Mouse (Mus musculus) heart, postnatal 14 days (tissue): ENCODE measurements around the gene Irak3. TPM values are rescaled to one million over a fixed set of nuclear protein-coding genes. Genes with fewer than 3 reads are reported as not detected.
"Not testable (repeated sequence)": the region's sequence is repeated elsewhere in the genome, so short reads cannot be mapped to it uniquely, and the experiment has no call there.

Source experiments
- DNase-seq, 2 experiments: peaks; one replicate each; pipeline ENCODE4 v3.0.0; 2021 to 2022
- intact Hi-C: fragments of 180-260 bp; cut with DNase I; formaldehyde crosslinking; loops from one replicate; pipeline ENCODE4 v1.15.1; 2025
- long read RNA-seq, 2 experiments: library from polyadenylated mRNA; stranded (forward); transcript quantifications; one replicate each; pipeline ENCODE4 v2.0.0; 2021
- total RNA-seq, 2 experiments: library from RNA; stranded (reverse); gene quantifications; 2 replicates each; pipeline ENCODE4 v1.2.3; 2021

Irak3 gene
- 1 to 10 TPM; 2.9 to 4.8 TPM for total RNA-seq
- long read RNA-seq, experiment 1, transcript Irak3-201 (12 exons, 3,097 nt): major isoform, 7 of 8 reads
- long read RNA-seq, experiment 1, partial matches to known transcripts: 0 of 8 reads
- long read RNA-seq, experiment 1, other reads (novel, unspliced or antisense): 1 of 8 reads
- long read RNA-seq, experiment 2, partial matches to known transcripts: 1 of 5 reads
- long read RNA-seq, experiment 2, other reads (novel, unspliced or antisense): 0 of 5 reads

DNA sequence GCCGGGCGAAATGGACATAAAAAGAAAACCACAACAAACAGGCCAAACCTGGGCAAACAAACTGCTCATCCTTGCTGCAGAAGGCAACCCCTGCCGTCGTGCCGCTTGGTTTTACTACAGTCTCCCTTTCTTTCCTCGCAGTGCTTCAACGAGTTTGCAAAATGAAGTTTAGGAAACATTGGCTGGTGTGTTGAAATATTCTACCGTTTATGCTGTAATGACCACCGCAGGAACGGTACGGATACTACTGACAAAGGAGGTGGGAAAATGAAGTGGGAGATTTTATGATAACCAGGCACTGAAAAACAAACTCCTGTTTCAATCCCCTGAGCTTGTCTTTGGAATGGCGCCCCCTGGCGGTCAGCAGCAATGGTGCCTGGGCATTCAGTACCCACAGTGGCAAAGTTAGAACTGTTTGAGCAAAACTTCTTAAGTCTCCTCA is at the start of gene Irak3:
Irak3 (minus strand) TSS at position 170 of the 442 bp plus-strand sequence.
- intact Hi-C loops: loop anchor here (5.0 to 10.0 kb wide), 2 partner anchors 397 to 555 kb away; no protein-coding TSS in a partner anchor

DNA sequence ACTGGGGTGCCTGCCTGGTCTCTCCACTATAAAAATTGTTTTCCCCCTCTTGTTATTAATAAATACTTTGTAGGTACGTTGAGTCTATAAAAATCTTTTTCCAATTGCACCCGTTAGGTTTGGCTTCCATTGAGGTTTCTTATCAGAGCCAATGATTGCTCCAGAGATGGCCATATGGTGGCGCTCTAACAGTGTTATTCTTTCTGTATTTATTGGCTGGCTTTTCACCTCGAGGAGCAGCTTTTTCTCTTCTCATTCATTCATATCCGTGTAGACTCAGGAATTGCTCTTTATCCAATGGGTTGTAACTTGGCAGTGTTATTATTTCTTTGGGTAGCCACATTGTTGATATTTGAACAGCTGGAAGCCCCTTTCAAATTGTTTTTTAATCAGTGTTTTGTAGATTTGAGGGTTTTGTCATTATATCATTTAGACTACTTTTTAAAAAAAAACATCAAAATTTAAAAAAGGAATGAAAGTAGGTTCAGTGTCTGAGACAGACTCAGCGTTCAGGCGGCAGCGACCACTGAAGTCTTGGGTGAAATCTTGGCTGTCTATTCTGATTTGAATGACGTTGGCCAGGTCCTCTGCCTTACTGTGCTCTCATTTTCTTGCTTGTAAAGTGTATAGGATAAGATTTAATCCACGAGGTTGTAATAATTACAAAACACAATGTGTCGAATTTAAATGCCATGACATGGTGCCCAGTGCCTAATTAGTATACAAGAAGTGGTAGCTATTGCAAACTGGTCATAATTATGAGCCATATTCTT is 49.2 kb upstream of the Irak3 start:
- DNase-seq: no peak
- intact Hi-C loops: loop anchor here (5.0 to 10.0 kb wide), 2 partner anchors 621 to 1004 kb away; no protein-coding TSS in a partner anchor

More for the DNA sequence above, at the start of gene Irak3:
- peak; percentile 88 to 92 for DNase-seq

DNA sequence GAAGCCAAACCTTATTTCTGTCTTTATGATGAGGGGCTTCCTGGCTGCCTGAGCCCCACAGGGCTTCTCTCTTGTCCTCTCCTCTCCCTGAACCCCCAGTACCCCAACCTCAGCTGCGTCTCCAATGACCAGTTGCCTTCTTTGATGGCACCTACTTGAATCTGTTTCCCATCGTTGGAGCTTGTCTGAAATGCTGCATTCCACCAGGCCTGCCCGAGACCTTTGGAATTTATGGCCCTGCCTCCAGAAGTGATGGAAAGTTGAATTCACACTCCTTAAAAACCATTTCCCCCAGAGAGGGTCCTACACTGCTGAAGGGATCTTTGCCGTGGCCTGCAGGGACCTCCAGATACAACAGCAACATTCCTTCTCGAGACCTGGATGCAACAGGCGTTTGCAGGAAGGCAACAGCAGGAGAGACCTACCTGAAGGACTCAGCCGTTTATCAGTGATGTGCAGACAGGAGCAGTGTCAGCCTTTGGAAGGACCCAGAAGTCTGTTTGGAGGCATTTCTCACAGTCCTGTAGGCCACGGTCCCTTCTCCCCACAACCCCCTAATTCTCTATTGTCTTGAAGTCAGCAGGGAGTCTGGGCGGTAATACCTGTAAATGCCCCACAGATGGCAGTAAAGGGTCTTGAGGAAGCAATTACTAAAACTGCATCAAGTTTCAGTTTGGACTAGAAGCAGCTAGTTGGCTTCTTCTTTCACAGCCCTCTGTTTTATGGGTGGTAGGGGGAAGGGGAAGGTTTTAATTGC is 45.2 kb upstream of the Irak3 start:
- intact Hi-C loops: loop anchor here (5.0 kb wide), 1 partner anchor 615 kb away; no protein-coding TSS in a partner anchor
- peak; percentile 27 to 54 for DNase-seq

DNA sequence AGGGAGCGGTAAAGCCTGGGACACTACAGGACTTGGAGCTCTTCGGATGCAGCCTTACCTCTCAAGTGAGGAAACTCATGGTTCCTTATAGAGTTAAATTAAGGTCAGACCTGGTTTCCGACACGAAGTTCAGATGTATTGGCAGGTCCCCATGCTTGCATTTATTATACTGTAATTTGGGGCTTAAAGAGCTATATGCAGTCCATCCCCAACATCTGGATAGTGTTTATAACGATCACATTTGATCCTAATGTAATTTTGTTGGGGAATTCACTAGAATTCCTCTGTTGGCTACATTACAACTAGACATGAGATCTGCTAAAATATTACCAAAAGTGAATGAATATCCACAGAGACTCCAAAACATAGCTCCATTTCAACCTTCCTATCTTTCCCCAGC is 43.8 kb upstream of the Irak3 start:
- intact Hi-C loops: loop anchor here (5.0 kb wide), 1 partner anchor 617 kb away; no protein-coding TSS in a partner anchor

DNA sequence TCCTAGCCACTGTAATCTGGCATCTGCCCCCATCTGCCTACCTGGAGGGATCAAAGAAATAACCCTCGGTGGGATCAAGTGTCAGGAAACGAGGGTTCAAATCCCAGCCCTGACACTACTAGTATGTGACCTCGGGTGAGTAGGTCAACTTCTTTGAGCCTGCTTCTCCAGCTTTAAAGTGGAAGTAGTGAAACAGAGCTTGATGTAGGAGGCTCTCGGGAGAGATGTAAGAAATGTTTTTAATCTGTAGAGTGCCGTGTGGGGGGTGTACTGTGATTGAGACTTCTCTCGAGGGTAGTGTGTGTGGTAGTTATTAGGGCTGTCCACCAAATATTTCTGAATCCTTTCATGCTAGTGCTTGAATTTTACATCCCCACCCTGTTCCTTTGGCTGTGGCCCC is 40.5 kb upstream of the Irak3 start:
- intact Hi-C loops: no loop called here
- no peak for DNase-seq

More for the DNA sequence above, 43.8 kb upstream of the Irak3 start:
- DNase-seq: no peak

DNA sequence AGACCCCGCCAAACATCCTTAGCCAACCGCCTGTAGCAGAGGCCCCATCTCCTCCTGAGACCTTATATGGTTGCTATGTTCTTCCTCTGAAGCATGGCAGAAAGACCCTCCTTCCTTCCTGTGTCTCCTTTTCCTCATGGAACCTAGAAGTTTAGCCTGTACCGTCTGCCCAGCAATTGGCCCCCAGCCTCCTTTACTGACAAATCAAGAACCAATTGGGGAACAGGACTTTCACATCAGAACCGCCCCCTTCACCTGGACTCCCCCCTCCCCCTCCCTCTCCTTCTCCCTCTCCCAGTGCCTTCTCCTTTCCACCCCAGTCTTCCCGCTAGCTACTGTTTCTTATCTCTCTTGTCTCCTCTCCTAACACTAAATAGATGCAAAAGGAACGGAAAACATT is 37.5 kb upstream of the Irak3 start:
- no peak for DNase-seq
- intact Hi-C loops: no loop called here

DNA sequence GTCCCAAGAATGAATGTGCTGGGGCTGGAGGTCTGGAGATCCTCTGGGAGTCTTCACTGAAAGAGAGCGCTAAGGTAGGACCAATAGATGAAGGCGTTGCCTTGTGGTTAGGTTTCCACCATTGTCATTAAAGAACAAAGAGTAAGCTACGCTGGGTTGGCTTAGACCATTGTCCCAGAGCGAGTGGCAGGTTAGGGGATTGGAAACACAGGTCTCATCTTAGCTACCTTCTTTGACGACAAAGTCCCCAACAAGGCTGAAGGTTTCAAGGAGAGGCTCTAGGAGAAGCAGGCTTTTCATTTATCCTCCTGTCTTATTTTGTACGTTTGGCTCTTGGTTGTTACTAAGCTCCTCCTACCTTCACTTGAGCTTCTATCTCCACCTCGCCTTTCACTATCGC is 36.3 kb upstream of the Irak3 start:
- no peak for DNase-seq
- intact Hi-C loops: no loop called here

DNA sequence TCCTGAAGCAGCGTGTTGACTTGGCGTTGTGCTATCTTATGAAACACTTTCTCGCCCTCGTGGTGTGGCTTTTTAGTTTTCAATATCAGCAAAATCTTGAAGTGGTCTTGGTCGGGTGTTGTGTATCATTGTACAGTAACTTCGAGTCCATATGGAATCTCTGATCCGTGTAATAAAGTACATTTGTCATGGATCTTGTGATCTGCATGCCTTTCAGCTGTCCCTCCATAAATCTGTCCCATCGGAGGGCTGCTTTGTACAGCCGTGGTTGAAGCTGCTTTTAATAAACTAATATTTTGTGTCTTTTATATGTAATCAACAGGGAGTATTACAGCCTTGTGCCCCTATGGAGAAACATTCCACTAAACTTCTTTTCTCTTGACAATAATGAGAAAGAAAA is 34.9 kb upstream of the Irak3 start:
- intact Hi-C loops: no loop called here
- no peak for DNase-seq

DNA sequence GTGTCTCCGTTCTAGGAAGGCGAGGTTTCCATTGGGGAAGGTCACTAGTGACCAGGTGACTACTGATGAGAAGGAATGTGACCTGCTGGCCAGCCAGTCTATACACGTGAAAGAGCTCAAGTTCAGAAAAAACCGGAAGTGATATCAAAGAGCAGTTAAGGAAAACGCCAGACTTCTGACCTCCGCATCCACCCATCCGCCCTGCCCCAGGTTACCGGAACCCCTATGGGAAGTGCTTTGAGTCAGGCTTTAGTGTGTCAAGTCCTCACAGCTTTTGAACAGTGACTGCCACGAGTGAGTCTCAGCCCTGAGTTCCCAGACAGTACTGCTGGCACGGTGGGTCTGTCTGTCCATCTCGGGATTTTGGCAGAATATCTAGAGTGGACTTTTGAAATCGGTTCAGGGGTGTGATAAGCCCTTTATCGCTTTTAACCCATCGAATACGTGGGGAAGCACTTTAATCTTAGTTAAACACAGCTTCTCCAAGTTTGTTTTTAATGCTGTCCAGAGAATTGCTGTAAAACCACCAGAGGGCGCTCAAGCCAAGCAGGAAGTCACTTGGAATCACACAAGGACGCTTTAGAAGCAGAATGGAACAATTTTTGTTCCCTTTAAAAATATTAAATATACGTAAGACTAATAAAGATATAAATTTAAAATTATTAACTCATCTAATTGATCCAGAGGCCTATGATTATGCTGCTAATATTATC is 31.9 kb upstream of the Irak3 start:
- DNase-seq: peak; percentile 61 to 77
- intact Hi-C loops: no loop called here

DNA sequence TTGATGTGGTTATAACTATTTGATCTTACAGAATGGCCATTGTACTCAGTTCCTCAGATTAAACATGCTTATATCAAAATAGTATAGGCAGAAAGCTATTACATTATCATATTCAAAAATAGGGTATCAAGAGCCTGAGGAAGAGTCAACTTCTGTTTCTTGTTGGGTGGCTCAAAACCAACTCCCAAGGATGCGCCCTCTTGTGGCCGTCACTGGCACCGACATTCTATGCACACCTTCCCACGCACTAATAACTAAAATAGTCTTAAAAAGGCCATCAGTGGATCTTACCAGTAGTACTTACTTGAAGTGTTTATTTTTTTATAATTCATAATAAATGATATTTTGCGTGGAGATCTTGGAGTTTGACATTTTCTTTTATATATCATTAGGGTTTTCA is 29.8 kb upstream of the Irak3 start:
- DNase-seq: peak; percentile 66 to 76
- intact Hi-C loops: no loop called here

DNA sequence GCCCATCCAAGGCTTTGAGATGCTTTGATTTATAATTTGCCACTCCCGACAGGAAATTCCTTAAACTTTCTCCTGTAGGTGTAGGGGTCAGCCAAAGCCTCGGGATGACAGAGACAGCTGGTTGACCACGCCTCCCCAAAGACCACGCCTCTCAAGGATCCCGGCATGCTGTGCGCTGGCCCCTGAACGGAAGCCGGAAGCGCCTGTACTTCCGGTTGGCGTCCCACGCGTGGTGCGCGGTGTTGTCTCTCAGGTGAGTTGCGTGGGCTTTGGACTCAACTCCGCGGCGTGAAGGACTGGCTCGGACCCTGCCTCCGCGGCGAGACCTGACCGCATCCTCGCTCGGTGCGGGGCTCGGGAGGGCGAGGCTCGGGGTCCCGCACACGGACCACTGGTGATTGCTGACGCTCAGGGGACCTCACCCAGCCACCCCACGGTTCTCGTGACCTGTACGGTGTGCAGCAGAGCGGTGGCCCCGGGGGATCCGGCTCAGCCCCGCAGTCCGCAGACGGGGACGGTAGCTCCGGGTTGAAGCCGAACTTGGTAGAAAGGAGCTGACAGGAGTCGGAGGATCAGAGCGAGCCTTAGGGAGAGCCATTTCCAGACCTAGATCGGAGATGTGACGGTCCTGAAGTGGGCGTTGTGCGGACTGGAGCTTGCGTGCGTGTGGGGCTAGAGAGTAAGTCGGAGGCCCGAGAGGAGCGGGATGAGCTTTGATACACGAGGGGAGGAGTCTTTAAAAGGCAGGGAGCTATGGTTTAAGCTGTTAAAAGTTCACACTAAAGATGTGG is 25.1 kb upstream of the Irak3 start, which contains the start of gene Llph:
Llph (plus strand) TSS at position 200 of the 791 bp plus-strand sequence.
- peak; percentile 83 to 91 for DNase-seq
- intact Hi-C loops: no loop called here

DNA sequence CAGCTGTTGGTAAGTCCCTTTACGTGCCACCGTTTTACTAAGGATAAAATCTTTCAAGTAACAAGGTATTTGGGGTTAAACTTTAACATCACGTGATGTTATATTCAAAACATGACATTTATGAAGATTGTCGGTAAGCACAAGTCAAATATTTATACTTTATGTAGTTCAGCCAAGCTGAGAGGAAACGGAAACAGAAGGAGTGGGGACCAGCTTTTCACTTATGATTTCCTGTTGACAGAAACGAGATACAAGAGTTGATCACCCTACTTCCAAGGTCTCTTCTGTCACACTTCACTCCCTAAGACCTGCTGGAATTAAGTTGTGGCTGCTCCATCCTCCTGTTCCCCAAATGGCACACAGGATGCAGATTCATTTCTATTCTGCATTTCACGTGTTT is 18.8 kb upstream of the Irak3 start:
- no peak for DNase-seq
- intact Hi-C loops: no loop called here

DNA sequence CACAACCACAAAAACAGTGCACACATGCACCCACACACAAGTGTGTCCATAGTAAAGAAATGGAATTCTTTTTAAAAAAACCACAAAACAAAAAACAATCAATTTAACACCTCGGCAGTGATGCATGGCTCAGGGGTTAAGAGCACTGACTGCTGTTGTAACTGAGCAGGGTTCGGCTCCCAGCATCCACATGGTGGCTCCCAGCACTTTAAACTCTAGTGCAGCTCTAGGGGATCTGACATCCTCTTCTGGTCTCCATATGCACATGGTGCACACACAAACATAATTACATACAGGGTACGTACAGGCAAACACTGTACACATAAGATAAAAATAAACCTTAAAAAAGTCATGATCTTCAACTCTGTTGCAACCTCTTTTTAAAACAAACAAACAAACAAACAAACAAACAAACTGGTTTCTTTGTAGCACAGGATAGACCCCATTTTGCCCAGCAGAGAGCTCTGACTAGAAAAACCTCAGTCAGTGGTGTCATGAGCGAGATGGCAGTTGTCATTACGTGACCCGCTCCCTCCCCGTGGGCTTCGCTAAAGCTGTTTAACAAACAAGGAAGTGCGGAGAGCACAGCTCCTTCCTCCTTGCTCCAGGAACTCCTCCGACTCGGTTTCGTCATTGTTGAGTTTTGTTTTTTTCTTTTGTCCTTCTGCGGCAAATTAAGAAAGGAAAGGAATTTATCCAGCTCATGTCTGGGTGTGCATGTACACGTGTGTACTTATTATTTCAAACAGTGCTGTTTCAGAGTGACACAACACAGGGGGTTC is 17.8 kb upstream of the Irak3 start:
- intact Hi-C loops: no loop called here
- peak in 1 of 2 experiments; percentile 15 for DNase-seq

DNA sequence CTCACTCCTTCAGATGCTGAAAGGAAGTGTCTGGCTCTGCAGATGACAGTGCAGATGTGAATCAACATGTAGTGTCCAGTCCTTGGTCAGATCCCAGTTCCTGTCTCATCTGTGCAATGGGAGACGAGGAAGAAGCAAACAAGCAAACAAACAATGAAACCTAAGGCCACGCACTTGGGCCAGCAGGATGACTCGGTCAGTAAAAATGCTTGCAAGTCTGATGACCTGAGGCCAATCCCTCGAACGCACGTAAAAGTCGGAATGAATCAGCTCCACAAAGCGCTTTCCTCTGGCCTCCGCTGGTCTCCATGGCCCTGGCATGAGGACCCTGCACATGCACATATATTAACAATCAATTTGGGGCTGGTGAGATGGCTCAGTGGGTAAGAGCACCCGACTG is 17.1 kb upstream of the Irak3 start:
- intact Hi-C loops: no loop called here
- DNase-seq: no peak

DNA sequence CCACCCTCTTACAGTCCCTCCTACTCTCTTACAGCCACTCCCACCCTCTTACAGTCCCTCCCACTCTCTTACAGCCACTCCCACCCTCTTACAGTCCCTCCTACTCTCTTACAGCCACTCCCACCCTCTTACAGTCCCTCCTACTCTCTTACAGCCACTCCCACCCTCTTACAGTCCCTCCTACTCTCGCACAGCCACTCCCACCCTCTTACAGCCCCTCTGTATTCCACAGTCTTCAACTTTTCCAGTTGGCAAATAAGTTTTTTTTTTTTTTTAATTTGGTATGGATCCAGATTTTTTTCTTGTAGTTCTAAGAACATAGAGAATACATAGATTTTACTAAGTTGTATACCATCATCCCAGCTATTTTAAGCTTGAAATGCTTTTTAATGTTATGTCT is 15.2 kb upstream of the Irak3 start:
- intact Hi-C loops, DNase-seq: not testable (repeated sequence)

DNA sequence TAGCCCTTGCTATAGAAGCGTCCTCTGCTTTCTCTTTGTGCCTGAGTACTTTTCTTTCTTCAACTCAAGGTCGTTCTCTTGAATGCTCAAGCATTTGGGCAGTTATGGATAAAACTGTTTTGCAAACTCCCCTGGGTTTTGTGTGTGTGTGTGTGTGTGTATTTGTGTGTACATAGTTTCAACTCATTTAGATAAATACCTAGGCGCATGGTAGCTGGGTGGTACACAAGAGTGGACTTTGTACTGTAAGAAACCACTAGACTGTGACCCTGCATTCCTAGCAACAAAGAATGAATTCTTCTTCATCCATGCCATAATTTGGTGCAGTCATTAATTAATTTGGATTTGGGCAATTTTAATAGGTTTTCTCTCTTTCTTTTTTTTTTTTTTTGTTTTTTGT is 8.2 kb upstream of the Irak3 start:
- no peak for DNase-seq
- intact Hi-C loops: no loop called here

DNA sequence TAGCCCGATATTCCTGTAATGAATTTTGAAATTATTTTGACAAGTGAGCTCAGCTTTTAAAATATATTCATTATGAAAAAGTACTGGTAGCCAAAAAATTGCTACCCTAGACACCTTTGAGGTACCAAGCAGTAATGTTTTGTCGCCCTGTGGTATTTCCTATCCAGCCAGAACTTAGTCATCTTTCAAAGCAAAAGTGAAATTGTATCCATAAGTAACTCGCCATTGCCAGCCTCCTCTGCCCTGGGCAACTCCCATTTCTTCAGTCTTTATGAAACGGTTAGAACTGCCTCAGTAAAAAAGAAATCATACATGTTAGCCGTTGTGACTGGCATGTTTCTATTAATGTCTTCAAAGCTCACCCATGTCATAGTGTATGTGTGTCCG is 7.6 kb upstream of the Irak3 start:
- intact Hi-C loops: loop anchor here (10.0 kb wide), 1 partner anchor 405 kb away; no protein-coding TSS in a partner anchor
- no peak for DNase-seq
